Mouse (Mus musculus): ENCODE results near the gene Casc1.

Casc1 gene

GRCm38 (mm10) chr6:145202432-145203125 is 8.2 kb downstream of the Casc1 start:
- no peak for DNase-seq

- no peak for DNase-seq
Observed at GRCm38 (mm10) chr6:145197949-145198686, 12.7 kb downstream of the Casc1 start.

GRCm38 (mm10) chr6:145193446-145193845 is 17.4 kb downstream of the Casc1 start:
- DNase-seq: no peak

GRCm38 (mm10) chr6:145193038-145193437 is 17.8 kb downstream of the Casc1 start:
- DNase-seq: no peak

GRCm38 (mm10) chr6:145187093-145188088 is 23.4 kb downstream of the Casc1 start:
- peak in 1 of 2 experiments; percentile 28 for DNase-seq

GRCm38 (mm10) chr6:145186096-145186495 is 24.7 kb downstream of the Casc1 start:
- DNase-seq: no peak

GRCm38 (mm10) chr6:145182044-145182443 is 28.8 kb downstream of the Casc1 start:
- DNase-seq: peak; percentile 41 to 46

GRCm38 (mm10) chr6:145179665-145180064 is 31.1 kb downstream of the Casc1 start:
- DNase-seq: peak; percentile 59 to 71

GRCm38 (mm10) chr6:145176474-145176873 is 34.3 kb downstream of the Casc1 start:
- DNase-seq: no peak

- DNase-seq: peak; percentile 39 to 40
Observed at GRCm38 (mm10) chr6:145175571-145175981, 35.2 kb downstream of the Casc1 start.

GRCm38 (mm10) chr6:145173781-145174191 is 37.0 kb downstream of the Casc1 start:
- DNase-seq: peak; percentile 85 to 88

- no peak for DNase-seq
Observed at GRCm38 (mm10) chr6:145171892-145172606, 38.8 kb downstream of the Casc1 start.

GRCm38 (mm10) chr6:145160581-145160980 is 50.2 kb downstream of the Casc1 start:
- DNase-seq: no peak

GRCm38 (mm10) chr6:145158619-145159018 is 52.2 kb downstream of the Casc1 start:
- no peak for DNase-seq

GRCm38 (mm10) chr6:145149054-145149453 is 61.8 kb downstream of the Casc1 start:
- DNase-seq: peak; percentile 29 to 31

- DNase-seq: no peak
Observed at GRCm38 (mm10) chr6:145147716-145148115, 63.1 kb downstream of the Casc1 start.

- DNase-seq: no peak
Observed at GRCm38 (mm10) chr6:145145173-145145572, 65.6 kb downstream of the Casc1 start.

- no peak for DNase-seq
Observed at GRCm38 (mm10) chr6:145141827-145142226, 69.0 kb downstream of the Casc1 start.

GRCm38 (mm10) chr6:145140706-145141105 is 70.1 kb downstream of the Casc1 start:
- no peak for DNase-seq

GRCm38 (mm10) chr6:145139776-145140475 is 70.9 kb downstream of the Casc1 start:
- DNase-seq: peak; percentile 40 to 43

- DNase-seq: no peak
Observed at GRCm38 (mm10) chr6:145139236-145139635, 71.6 kb downstream of the Casc1 start.

GRCm38 (mm10) chr6:145136831-145137230 is 74.0 kb downstream of the Casc1 start:
- no peak for DNase-seq
